Mouse (Mus musculus) ES-CJ7 (cell line): ENCODE results near the gene Rdm1.
A peak's percentile ranks its signal among the peaks of the same experiment; 100 is the strongest.

Experiments
- DNase-seq: peaks from one replicate; pipeline ENCODE4 v3.0.0; 2011; ENCODE audit warnings: low read depth, low spot score

Gene Rdm1

DNA sequence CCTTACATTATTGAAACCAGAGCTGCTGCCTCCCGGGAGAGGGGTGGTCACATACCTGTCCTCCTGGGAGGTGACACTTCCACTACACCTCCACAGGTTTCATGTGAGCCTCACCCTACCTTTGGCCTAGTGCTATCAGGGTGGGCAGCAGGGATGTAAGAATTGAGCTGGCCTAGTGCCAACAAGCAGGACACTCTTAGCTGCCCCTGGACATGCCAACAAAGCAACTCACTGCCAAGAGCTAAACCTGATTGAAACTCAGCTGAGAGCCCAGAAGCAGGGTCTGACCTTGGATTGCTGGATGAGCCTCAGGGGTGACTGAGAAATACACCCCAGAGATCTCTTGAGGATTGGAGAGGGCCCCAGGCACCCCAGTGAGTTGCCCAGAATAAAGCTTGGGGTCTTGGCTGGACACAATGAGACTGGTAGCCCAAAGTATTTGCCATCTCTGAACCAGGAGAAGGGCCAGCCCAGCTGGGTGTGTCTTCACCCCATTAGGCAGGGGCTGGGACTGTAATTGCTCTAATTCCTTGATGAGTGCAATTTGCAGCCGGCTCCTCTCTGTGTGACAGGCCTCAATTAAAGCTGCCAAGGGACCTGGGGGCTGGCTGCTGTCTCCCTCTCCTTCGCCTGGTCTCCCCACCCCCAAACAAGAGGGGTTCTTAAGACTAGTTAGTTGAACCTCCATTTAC is 53.8 kb downstream of the Rdm1 start:
- no peak for DNase-seq

DNA sequence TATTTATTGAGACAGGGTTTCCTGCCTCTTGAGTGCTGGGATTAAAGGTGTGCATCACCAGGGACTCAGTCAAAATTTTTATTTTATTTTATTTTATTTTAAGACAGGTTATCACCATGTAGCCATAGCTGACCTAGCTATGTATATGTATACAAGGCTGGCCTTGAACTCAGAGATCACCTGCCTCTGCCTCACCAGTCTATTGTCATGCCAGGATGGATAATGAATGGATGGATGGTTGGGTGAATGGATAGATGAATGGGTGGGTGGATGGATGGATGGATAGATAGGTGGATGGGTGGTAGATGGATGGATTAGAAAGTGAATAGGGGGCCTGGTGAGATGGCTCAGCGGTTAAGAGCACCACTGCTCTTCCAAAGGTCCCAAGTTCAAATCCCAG is 55.0 kb downstream of the Rdm1 start:
- peak; percentile 95 for DNase-seq

DNA sequence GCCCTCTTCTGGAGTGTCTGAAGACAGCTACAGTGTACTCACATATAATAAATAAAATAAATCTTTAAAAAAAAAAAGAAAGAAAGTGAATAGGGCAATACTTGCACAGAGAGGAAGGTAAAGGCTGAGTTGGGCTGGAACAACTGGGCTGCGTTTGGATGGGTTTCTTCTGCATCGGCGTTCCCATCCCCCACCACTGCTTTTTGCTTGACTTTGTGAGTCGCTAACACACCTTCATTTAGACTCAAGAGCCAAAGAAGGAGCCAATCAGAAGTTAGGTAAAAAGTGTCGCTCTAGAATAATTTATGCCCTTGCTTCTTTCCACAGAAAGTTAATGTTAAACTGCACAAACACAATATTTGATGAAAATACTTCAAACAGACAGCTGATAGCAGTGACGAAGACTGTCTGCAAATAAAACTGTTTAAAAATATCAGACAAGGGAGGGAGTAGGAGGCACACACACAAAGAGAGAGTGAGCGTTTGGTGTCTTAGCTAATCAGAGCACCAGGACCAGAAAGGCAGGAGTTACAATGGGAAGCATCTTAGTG is 55.5 kb downstream of the Rdm1 start:
- peak; percentile 77 for DNase-seq
